Mouse (Mus musculus): Measurements from ENCODE around the gene Fbxw4.
A peak's percentile ranks its signal among the peaks of the same experiment; 100 is the strongest.

The Fbxw4 gene

DNA sequence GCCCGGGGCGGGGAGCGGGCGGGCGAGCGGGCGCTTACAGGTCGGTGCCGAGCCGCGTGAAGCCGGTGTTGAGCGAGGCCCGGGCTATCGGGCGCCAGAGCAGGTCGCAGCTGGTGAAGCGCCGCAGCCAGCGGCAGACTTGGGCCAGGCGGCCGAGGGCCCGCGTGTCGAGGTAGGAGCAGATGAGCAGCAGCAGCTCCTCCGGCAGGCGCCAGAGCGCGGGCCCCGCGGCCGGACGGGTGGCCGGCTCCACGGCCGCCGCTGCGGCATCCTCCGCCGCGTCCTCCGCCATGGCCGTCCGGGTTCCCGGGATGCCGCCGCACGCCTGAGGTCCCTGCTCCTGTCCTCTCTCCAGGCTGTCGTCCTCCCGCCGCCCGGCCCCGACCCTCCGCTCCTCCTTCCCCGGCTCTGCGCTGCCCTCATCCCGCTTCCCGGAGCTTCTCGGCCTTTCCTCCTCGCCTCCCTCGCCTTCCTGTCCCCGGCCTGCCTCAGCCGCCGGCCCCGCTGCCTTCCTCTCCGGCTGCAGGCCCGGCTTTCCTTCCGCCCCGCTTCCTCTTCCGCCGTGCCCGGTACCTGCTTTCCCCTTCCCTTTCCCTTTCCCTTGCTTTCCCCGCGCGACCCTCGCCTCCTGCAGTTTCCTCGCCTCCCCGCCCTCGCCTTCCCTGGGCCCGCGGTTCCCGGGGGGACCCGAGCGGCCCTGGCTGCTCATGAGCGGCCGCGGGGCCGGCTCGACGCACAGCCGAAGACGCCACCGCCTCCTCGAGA, at the start of gene Fbxw4:
Gene Fbxw4, minus strand, starts transcription at position 575 of the 765 bp plus-strand sequence.
- peak; percentile 74 for DNase-seq

DNA sequence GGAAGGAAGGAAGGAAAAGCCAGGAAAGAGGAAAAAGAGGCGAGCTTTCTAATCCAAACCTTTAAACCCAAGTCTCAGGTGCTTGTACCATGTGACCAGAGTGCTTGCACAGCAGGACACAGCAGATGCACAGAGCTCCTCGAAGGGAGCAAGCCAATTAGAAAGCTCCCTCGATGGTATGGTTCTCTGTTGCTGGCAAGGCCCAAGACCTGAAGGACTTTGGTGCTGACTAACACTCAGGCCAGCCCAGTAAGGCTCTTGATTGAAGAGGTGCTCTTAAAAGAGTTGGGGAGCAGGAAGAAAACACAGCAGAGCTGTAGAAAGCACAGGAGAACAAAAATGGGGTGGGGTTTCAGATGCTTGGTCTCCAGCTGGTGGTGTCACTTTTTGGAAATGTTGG, 48.6 kb upstream of the Fbxw4 start:
- DNase-seq: no peak

DNA sequence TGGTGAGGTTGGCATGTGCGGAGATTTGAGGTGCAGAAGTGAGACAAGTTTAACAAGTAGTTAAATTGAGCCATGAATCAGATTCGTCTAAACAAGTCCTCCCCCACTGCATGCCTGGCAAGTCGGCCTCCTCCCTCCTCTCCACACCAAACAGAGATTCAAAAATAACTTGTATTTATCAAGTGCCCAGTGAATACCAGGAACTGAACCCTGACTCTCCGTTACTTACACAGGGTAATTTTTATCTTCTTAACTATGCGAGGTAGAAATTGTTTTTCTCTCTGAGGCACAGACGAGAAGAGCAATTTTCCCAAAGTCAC, 36.1 kb upstream of the Fbxw4 start:
- no peak for DNase-seq

DNA sequence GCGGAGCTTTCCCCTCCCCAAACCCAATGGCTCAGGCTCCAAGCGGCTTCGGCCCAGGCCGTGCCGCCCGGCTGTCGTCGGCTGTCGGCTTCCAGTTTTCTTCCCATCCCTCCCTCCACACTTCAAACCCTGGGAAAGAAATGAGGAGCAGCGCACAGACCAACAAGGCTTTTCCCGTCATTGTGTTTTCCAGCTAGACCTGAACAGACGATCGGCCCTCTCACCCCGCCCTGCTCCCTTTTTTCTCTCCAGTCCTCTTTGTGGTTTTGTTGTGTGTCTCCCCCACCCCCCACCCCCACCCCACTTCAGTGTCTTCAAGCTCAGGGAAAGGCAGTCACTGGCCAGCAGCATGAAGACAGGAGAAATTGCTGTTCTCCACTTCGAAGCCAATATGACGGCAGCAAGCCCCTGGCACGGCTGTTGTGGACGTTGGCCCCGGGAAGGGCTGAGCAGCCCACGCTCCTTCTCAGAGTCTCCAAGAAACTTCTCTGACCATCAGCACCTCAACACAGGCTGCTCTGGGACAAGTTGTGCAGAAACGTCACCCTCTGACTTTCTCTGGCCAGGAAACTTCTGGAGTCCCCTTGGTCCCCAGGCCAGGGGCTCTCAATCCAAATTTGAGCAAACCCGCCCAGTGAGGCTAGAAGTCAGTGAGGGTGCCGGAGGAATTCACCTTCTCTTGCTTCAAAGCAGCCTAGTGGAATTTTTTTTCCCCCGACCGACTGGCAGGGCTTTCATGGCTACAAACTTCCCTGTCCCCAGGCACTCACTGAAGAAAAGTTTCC, 35.6 kb upstream of the Fbxw4 start:
- no peak for DNase-seq

DNA sequence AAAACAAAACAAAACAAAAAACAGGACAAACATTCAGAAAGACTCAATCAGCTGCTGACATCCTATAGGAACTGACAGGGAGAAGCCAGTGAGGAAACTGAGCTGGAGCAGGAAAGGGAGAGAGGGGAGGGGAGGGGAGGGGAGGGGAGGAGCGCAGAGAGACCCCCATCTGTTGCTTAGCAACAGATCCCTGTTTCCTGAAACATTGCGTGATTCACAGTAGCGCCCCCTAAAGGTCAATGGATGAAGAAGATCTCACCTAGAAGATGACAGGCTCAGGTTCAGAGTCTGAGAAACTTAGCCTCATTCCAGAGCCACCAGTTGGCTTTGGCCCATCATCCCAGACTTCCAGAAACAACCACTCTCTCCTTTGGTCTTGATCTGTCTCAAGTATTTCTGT, 33.9 kb upstream of the Fbxw4 start:
- DNase-seq: no peak

DNA sequence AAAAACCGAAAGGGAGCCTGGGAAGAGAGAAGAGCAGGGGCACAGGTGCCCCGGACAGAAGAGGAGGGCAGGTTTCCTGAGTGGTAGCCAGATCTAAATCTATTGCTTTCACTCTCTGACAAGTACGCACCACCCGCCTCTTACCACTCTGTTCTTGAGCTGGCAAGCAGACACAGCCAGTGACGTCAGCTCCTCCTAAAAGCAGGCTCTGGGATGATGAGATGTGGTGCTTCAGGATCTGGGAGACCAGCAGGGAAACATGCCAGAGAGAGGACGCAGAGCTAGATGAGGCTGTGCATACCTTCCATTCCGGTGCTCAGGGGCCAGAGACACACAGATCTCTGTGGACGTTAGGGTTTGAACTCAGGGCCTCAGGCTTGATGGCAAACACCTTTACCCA, 32.1 kb upstream of the Fbxw4 start:
- DNase-seq: no peak

DNA sequence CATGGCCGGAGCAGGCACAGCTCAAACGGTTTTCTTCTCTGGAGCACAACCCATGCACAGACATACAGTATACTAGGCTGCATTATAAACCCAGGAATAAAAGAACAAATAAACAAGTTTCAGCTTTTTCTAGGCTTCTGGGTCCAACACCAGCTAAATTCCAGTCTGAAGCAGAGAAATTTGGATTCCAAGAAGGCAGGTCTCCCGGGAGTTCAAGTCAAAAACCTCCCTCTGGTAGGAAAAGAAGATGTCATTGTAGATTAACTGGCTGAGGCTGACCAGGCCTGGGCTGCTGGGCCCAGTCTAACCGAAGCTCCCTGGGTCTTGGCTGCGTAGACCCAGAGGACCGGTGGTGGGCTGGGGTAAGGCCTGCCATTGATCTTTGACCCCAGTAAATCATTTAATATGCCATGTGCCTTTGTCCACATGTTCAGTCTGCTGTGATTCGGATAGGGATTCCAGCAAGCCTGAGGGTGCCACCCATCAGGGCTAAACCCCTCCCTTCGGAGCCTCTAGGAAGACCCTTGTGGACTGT, 31.0 kb upstream of the Fbxw4 start:
- DNase-seq: no peak

DNA sequence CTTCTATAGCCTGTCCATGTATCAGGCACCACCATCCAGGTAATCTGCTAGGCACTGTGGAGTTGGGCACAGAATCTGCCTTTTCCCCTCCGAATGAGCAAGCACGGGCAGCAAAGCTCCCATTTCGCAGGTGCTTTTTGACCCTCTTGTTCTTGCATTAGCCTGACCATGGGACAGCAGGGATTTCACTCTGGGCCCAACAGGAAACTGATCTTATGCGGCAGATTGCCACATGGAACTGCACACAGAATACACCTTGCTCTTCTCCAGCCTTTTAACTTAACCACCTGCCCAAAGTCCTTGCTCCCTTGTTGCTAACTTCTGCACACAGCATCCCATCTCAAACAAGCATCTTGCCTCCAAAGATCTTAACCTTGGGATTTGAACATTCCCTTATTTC, 26.9 kb upstream of the Fbxw4 start:
- DNase-seq: no peak

DNA sequence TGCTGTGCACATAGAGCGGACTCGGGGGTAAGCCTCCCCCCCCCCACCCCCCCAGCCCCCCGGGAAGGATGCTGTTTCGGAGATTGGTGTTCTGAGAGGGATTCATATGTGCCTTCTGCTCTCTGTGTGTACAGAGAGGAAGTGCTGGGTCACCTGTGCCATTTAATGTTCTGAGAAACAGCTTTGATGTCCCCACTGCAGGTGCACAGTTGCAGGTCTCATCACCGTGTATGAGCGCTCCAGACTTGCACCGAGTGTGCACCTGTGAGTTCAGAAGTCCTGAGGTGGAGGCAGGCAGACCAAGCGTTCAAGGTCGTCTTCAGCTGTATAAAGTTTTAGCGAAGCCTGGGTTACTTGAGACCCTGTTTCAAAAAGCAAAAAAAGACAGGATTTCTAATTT, 23.6 kb upstream of the Fbxw4 start:
- DNase-seq: no peak

DNA sequence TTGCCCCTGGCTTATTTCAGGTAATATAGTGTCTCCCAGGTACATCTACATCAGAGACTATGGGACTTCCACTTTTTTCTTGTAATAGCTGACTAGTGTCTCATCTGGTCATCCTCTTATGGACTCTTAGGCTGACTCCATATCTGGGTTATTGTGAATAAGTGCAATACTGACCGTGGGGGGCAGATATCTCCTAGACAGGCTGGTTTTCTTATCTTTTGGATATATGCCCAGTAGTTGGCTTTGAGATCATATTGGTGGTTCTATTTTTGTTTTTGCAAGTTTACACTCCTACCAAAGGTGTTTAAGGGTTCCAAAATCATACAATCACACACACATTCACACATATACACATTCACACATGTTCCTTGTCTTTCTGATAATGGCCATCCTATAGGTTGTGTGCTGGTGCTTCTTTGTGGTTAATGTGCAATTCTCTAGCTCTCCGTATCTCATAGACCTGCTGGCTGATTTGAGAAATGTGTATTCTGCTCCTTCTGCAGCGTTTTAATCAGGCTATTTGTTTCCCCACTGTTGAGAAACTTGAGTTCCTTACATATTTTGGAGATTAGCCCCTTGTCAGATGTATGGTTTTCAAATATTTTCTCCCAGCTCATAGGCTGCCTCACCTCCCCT, 20.5 kb upstream of the Fbxw4 start:
- DNase-seq: no peak

DNA sequence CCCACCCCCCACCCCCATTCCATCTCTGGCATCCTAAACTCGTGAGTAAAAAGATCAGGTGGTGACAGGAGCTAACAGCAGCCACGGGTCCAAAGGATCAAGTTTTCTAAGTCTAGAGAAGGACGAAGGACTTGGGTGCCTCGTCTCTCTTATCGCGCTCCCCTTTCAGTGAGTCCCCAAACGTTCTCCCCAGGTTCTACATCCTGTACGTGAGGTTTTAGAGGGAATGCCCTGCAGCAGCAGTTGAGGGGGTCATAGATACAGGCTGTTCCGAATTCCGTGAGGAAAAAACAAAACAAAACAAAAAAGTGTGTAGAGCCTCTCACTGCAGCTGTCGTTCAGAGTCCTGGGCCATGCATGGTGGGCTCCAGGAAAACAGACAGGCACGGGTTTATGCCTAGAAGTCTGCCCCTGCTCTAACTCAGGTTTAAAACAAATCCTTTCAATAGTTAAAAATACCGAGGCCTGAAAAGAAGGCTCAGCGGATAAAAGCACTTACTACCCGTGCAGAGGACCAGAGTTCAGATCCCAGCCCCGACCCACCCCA, 16.7 kb upstream of the Fbxw4 start:
- no peak for DNase-seq

DNA sequence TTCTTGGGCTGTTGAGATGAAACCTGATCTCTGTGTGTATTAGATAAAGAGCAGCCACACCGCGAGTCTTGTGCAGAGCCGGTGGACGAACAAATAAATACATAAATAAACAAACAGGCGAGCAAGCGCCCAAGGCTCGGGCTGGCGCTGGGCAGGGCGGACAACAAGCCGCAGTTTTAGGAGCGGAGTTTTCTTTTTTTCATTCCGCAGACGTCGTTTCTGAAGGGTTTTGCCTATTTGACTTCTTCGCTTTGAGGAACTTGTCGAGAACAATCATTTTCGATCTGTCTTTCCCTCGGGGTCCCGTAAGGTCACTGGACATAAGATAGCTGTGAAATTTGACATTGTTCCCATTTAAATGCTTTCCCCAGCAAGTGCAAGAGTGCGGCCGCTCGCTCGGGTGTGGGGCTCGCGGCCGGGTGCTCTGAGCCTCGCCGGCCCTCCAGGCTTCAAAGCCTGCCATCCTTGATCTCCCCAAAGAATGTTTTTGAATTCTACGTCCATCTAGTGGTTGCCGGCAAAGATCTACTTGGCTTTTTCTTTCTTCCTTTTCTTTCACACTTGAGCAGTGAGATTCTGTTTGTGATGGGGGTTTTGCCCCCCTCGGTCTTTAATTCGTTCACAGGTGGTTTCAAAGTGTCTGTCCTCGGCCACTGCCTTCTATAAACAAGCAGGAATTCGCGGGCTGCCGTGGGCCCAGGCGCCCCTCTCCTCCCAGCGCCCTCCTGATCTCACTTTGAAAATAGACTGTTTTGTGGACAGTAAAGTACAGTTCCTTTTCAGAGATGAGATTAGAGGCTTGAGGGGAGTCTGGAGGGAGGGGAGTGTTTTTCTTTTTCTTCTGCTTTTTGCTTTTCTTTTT, 15.8 kb upstream of the Fbxw4 start:
- DNase-seq: no peak

DNA sequence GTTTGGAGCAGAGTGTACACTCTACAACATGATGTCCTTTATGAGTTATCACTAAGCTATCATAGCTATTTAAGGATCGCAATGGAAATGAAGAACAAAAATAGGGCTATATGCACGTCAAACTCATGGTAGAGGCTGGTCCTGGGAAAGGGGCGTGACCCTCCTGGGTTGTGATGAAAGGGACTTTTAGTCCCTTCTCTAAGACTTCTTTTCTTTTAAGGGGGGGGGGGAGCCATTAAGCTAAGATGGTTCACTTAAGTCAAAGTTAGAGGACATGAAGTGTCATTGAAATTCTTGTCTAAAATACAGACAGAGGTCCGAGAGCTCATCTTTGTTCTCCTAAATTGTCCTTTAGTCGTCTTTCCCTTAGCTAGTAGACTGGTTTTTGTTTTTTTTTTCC, 15.1 kb upstream of the Fbxw4 start:
- DNase-seq: no peak

DNA sequence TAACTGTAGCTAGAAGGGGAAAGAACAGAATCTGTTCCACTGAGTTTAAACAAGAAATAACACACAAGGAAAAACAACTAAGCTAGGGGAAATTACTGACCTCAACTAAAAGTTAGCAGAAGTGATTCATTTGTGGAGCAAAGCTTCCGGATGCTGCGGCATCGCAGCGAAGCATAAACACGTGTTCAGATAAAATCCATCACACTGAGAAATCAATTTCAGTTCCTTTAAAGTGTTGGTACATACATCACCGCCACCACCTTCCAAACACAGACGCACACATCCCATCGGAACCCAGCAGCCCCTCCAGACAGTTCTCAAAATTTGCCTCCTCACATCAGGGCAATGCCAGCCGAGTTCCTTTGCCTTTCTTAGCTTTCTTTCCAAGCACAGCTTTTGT, 12.9 kb upstream of the Fbxw4 start:
- no peak for DNase-seq

DNA sequence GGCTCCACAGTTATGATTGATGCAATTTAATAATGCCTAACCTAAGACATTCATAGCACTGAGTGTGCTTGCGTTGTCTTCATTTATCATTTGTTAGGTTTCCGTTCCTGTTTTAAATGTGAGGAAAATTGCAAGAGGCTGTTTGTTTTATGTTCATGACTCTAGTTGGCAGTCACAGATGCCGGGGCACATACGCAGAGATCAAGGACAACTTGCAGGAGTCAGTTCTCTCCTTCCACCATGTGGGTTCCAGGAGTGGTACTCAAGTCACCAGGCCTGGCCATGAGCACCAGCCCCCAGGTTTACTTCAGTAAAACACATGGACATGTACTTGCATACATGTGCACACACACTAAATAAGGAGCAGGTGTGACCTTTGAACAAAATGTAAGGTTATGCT, 8.9 kb upstream of the Fbxw4 start:
- no peak for DNase-seq

DNA sequence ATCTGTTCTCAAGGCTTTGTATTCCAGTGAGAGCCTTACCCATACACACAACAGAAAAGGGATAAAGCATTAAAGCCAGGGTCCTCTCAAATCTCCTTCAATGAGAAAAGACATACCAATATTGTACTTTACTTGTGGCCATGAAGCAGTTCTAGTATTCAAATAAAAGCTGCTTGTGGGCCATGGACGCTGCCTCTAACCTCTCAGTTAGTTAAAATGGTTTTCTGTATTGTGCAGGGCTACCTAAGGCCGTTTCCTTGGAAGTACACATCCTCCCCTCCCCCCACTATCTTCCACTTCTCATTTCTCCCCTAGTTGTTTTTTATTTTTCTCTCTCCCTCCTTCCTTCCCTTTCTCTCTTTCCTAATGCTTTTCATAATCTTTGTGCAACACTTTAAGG, 3.7 kb upstream of the Fbxw4 start:
- DNase-seq: no peak

DNA sequence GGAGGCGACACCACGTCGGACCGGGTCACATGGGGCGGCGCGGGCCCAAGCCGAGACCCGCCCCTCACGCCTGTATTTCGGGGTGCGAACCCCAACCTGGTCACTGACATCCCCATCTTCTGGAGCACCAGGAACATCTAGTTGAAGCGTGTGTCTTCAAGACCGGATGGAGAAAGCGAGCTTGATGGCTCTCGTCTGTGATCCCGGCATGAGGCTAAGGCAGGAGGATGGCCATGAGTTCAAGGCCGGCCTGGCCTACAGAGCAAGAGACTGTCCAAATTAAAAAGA, 335 bp upstream of the Fbxw4 start:
- no peak for DNase-seq

DNA sequence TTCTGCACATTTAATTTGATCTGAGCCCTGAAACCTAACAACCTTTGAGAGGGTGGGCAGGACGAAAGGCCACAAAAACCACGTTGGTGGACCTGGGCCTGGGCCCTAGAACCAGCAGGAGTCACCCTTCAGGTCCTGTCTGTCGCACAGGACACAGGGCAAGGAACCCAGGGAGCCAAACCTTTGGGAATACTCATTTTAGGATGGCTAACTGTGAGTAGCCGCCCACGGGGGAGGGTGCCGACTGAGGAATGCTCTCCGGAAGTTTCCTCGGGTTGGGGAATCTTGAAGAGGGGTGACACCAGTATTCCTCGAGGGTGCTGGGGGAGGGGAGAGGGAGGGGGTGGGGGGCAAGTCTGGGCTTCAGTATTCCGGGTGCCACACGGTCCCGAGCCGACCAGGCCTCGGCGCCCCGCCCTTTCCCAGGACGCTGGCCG, 793 bp downstream of the Fbxw4 start:
- no peak for DNase-seq

DNA sequence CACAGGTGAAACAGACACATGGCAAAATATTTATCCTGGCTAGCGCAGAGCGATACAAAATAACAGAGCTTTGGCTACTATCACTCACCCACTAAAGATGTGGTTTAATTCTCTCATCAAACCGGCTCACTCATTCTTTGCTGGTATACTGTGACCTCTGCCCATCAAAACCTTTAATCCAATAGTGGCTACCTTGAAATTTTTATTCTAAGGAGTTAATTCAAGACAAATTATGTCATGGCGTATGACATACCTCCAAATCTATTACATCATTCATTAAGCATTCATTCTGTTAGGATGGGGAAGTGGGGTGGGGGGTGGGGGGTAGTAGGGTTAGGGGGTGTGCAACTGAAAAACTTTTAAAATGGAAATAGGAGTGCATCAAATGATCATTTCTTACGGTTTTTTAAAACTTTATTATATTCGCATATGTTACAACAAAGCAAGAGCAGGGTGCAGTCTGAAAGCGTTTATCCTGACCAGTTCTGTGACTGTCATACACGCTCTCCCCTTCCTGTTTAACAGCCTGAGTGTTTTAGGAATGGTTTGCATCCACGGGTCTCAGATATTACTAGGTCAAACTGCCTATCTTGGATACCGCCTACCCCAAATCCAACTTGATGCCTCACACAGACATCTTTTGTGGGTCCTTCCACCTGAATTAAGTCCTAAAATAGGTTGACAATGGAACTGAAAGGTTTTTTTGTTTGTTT, 1.4 kb downstream of the Fbxw4 start:
- DNase-seq: no peak

DNA sequence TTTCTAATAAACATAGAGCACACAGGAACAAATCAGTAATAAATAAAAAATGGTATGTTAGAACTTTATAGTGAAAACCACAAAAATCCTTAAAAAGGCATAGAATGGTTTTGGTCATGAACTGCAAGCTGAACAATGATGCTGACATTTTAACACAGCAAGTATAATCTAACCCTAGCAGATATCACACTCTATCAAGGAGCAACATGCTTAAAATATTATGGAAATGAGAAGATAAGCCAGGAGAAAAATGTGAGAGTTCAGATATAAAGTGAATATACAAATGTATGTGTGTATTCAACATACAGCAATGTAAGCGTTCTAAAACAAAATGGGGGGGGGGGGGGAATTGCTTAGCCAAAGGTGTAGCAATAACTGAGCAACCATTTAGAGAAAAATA, 2.3 kb downstream of the Fbxw4 start:
- DNase-seq: no peak

DNA sequence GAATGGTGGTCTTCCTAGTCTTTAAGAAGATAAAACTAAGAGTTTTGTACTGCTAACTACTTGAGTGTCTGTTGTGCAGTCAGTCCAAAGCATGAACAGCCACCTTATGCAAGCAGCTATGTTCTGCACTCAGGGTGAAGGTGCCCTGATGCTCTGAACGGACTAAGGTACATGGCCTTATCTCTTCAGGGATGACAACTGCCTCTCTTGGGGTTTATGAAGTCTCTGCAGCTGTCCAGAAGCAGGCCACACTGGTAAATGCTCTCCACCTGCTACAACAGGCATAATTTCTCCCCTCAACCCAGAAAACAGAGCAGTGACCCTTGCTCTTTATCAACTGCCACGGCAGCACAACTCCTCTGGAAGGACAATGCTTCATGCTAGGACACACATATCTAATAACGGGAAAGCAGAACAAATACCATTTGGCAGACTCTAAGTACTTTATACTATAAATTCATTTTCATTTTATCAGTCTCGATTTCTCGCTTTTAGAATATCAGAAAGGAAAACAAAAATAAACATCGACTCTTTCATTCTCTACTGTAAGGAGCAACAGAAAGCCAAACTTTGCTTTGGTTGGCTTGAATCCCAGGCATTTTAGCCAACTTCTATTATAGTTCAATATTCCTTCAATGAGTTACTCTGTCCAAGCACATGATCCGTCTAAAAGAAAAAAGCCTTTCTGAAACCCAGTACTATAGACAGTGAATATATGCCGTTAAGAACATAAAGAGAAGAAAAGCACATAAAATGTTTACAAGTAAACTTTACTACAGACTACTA, 3.1 kb downstream of the Fbxw4 start:
- DNase-seq: no peak
